ENCODE assay signal across 7 mouse cellular contexts in the genomic region with DNA sequence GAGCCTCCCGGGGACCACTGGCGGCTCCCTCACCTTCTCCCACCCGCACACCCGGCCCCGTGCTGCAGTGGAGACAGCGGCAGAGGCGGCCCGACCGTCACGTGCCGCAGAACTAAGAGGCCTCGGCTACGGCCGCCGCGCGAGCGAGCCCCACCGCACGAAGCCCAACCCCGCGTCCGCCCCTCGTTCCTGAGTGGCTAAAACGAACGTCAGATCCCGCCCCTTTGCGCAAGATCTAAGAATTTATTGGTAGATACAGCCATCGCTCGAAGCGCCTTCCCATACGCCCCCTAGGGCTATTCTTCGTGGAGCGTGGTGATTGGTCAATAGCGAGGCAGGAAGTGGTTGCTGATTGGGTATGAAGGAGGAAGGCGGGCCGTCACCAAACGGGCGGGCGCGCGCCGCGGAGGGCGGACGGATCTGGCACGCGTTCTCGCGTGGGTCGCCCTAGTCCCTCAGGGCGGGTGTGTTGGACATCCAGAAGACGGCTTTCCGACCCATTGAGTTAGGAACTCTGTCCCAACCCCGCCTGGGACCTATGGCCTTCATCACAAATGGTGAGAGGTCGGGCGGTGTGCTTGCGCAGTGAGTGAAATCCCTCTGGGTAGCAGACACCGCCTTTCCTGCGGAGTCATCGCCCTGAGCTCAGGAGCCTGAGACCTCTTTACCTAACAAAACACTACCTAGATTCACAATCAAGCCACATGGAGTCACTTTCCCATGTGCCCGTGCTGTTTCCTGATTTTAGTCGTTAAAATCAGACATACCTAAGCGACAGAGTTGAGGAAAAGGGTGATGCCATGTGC. TPM values are rescaled to one million over a fixed set of nuclear protein-coding genes. Genes with fewer than 3 reads are reported as not detected.
A peak's percentile ranks its signal among the peaks of the same experiment; 100 is the strongest.
DNase-seq lines count a peak whose midpoint lies in the region; ATAC-seq and TF ChIP-seq lines count a peak whose summit lies in the region.

A gene (minus strand): TSS at position 178 of the 806 bp plus-strand sequence.

- TF ChIP-seq CTCF in intestine, postnatal 0 days (IDR thresholded peaks at IDR 0.05; ENCODE audit: low read depth) = peak; percentile 41
- TF ChIP-seq CTCF in small intestine, adult 2 months (IDR thresholded peaks at IDR 0.05; ENCODE audit: extremely low read depth, insufficient read length, insufficient replicate concordance, low read depth, low read length) = no peak

- H3K4me1 ChIP-seq in embryonic facial prominence, embryonic 10.5 days = peaks cover 30% of the 10 kb centered on the region
- H3K4me1 ChIP-seq in intestine, postnatal 0 days (replicated peaks; ENCODE audit: control insufficient read depth, insufficient read depth, low read length) = no peaks in the 10 kb centered on the region
- peaks cover 33% of the 10 kb centered on the region for H3K4me1 ChIP-seq in midbrain, embryonic 12.5 days
- H3K4me1 ChIP-seq in small intestine, adult 2 months (ENCODE audit: control insufficient read depth, insufficient read depth, insufficient read length, low read length) = peaks cover 7% of the 10 kb centered on the region; the same call in 1 of the 2 replicates

- H3K27me3 ChIP-seq in embryonic facial prominence, embryonic 10.5 days (replicated peaks; ENCODE audit: low read depth, poor library complexity, severe bottlenecking) = no peaks in the 10 kb centered on the region
- no peaks in the 10 kb centered on the region for H3K27me3 ChIP-seq in intestine, postnatal 0 days (replicated peaks; ENCODE audit: control insufficient read depth, insufficient read depth, low read length)
- H3K27me3 ChIP-seq in midbrain, embryonic 12.5 days = no peaks in the 10 kb centered on the region
- no peaks in the 10 kb centered on the region for H3K27me3 ChIP-seq in small intestine, adult 2 months (ENCODE audit: control insufficient read depth, insufficient read depth, low read length)

- under 1% methylated on average over 64 of the region's 64 CpGs for WGBS in embryonic facial prominence, embryonic 10.5 days
- under 1% methylated on average over 64 of the region's 64 CpGs for WGBS in intestine, postnatal 0 days
- WGBS in midbrain, embryonic 12.5 days = under 1% methylated on average over 64 of the region's 64 CpGs
- under 1% methylated on average over 64 of the region's 64 CpGs for WGBS in small intestine, adult 2 months

- H3K4me3 ChIP-seq in embryonic facial prominence, embryonic 10.5 days = peak within 1 kb of the TSS; percentile 98
- H3K4me3 ChIP-seq in intestine, postnatal 0 days (ENCODE audit: low read depth, low read length) = peak within 1 kb of the TSS; percentile 70
- H3K4me3 ChIP-seq in midbrain, embryonic 12.5 days = peak within 1 kb of the TSS; percentile 91
- peak within 1 kb of the TSS; percentile 90 for H3K4me3 ChIP-seq in small intestine, adult 2 months (ENCODE audit: low read depth, low read length)

- H3K9ac ChIP-seq in intestine, postnatal 0 days (ENCODE audit: low read depth, low read length) = peak within 1 kb of the TSS; percentile 87
- H3K9ac ChIP-seq in midbrain, embryonic 12.5 days (replicated peaks) = peak within 1 kb of the TSS; percentile 95

- peak; percentile 79 for TF ChIP-seq POLR2A in small intestine, adult 2 months (IDR thresholded peaks at IDR 0.05; ENCODE audit: low read depth, low read length)

- intact Hi-C loops in left cerebral cortex, postnatal 4 days (cut with DNase I) = no loop called here

- no peaks in the 10 kb centered on the region for H3K9me3 ChIP-seq in embryonic facial prominence, embryonic 10.5 days
- H3K9me3 ChIP-seq in intestine, postnatal 0 days (ENCODE audit: control insufficient read depth) = no peaks in the 10 kb centered on the region
- H3K9me3 ChIP-seq in midbrain, embryonic 12.5 days = no peaks in the 10 kb centered on the region

- ATAC-seq in intestine, postnatal 0 days = peak; percentile 98
- peak; percentile 99 for ATAC-seq in midbrain, embryonic 12.5 days (ENCODE audit: low FRiP score, low read depth)

- H3K4me2 ChIP-seq in intestine, postnatal 0 days (replicated peaks; ENCODE audit: low read depth) = peak within 1 kb of the TSS; percentile 71
- peak within 1 kb of the TSS; percentile 88 for H3K4me2 ChIP-seq in midbrain, embryonic 12.5 days (replicated peaks)

- peaks cover 30% of the 10 kb centered on the region for H3K36me3 ChIP-seq in embryonic facial prominence, embryonic 10.5 days (replicated peaks)
- H3K36me3 ChIP-seq in intestine, postnatal 0 days (ENCODE audit: control insufficient read depth, insufficient read depth) = no peaks in the 10 kb centered on the region; the same call in 1 of the 2 replicates
- peaks cover 14% of the 10 kb centered on the region for H3K36me3 ChIP-seq in midbrain, embryonic 12.5 days
- H3K36me3 ChIP-seq in small intestine, adult 2 months (ENCODE audit: control insufficient read depth, insufficient read depth, low read length) = no peaks in the 10 kb centered on the region

- peak within 1 kb of the TSS; percentile 98 for H3K27ac ChIP-seq in embryonic facial prominence, embryonic 10.5 days (replicated peaks)
- peak within 1 kb of the TSS; percentile 92 for H3K27ac ChIP-seq in intestine, postnatal 0 days (ENCODE audit: low read depth, low read length)
- peak within 1 kb of the TSS; percentile 89 for H3K27ac ChIP-seq in midbrain, embryonic 12.5 days (replicated peaks)
- peak within 1 kb of the TSS; percentile 82 for H3K27ac ChIP-seq in small intestine, adult 2 months (ENCODE audit: insufficient read depth, low read depth, low read length)

- DNase-seq in adrenal gland, postnatal 10 days = peak; percentile 98
- peak; percentile 99 for DNase-seq in embryonic facial prominence, embryonic 10.5 days (ENCODE audit: low spot score)
- peak; percentile 92 for DNase-seq in gonadal fat pad, adult 2 months (ENCODE audit: low read depth)
- peak; percentile 98 for DNase-seq in left cerebral cortex, postnatal 4 days

RNA-seq across cellular contexts. Expression of the gene that starts here (rescaled TPM):
- total RNA-seq in adrenal gland, postnatal 10 days (2021) = 100 to 1,000 TPM; 304 to 310 TPM
- 318 and 328 TPM in 2 replicates for polyA plus RNA-seq in embryonic facial prominence, embryonic 10.5 days (2016; fragmentation: Nextera tagmentation; extraction: Ambion mirVana)
- polyA plus RNA-seq in gonadal fat pad, adult 2 months (2012; rRNA removed) = 93.4 and 169 TPM in 2 replicates
- polyA plus RNA-seq in intestine, postnatal 0 days (2015; fragmentation: Nextera tagmentation; extraction: Ambion mirVana) = 181 and 187 TPM in 2 replicates
- total RNA-seq in left cerebral cortex, postnatal 4 days (2021) = 100 to 1,000 TPM; 377 to 394 TPM
- polyA plus RNA-seq in midbrain, embryonic 12.5 days (2016; fragmentation: Nextera tagmentation; extraction: Ambion mirVana) = 282 and 289 TPM in 2 replicates
- 12.0 and 31.9 TPM in 2 replicates for polyA plus RNA-seq in small intestine, adult 2 months (2012; rRNA removed)

Comparison
In these comparisons a context has a peak if more than half of its experiments do, and no peak if none do; other contexts are left out.
1. Peak in every context shown above with its lines: DNase-seq, ATAC-seq, H3K4me3 ChIP-seq and H3K27ac ChIP-seq.